Mouse (Mus musculus) cerebellum, adult 9-11 months (tissue): ENCODE data around the gene 9930021J03Rik.

Experiments used
- DNase-seq: peaks from one replicate; pipeline ENCODE4 v3.0.0; 2022

Gene 9930021J03Rik

GRCm38 (mm10) chr19:29805917-29806785, at the start of gene 9930021J03Rik:
Gene 9930021J03Rik (minus strand): TSS chr19:29805989.
- peak; percentile 99 for DNase-seq

GRCm38 (mm10) chr19:29853711-29854110, 47.9 kb upstream of the 9930021J03Rik start:
- DNase-seq: no peak

- no peak for DNase-seq
These were observed 45.4 kb upstream of the 9930021J03Rik start for GRCm38 (mm10) chr19:29851036-29851690.

GRCm38 (mm10) chr19:29849924-29850551, 44.2 kb upstream of the 9930021J03Rik start:
- no peak for DNase-seq

- DNase-seq: no peak
These were observed 38.4 kb upstream of the 9930021J03Rik start for GRCm38 (mm10) chr19:29844036-29844661.

GRCm38 (mm10) chr19:29843641-29844035, 37.8 kb upstream of the 9930021J03Rik start:
- DNase-seq: no peak

GRCm38 (mm10) chr19:29842973-29843372, 37.2 kb upstream of the 9930021J03Rik start:
- DNase-seq: no peak

- no peak for DNase-seq
These were observed 34.9 kb upstream of the 9930021J03Rik start for GRCm38 (mm10) chr19:29840642-29841041.

GRCm38 (mm10) chr19:29838636-29839135, 32.9 kb upstream of the 9930021J03Rik start:
- DNase-seq: no peak

- no peak for DNase-seq
These were observed 32.4 kb upstream of the 9930021J03Rik start for GRCm38 (mm10) chr19:29838171-29838570.

- no peak for DNase-seq
These were observed 29.7 kb upstream of the 9930021J03Rik start for GRCm38 (mm10) chr19:29835364-29836034.

- DNase-seq: no peak
These were observed 25.1 kb upstream of the 9930021J03Rik start for GRCm38 (mm10) chr19:29830911-29831310.

GRCm38 (mm10) chr19:29828558-29828957, 22.8 kb upstream of the 9930021J03Rik start:
- DNase-seq: no peak

GRCm38 (mm10) chr19:29826686-29827085, 20.9 kb upstream of the 9930021J03Rik start:
- DNase-seq: no peak

GRCm38 (mm10) chr19:29825003-29825402, 19.2 kb upstream of the 9930021J03Rik start:
- no peak for DNase-seq

GRCm38 (mm10) chr19:29824034-29824700, 18.4 kb upstream of the 9930021J03Rik start:
- no peak for DNase-seq

GRCm38 (mm10) chr19:29823456-29824010, 17.7 kb upstream of the 9930021J03Rik start:
- DNase-seq: no peak

GRCm38 (mm10) chr19:29820966-29821365, 15.2 kb upstream of the 9930021J03Rik start:
- DNase-seq: peak; percentile 23

- DNase-seq: peak; percentile 93
These were observed 7.0 kb upstream of the 9930021J03Rik start, which contains the start of gene Ranbp6 for GRCm38 (mm10) chr19:29812581-29813460. Gene Ranbp6 (minus strand): TSS chr19:29812974.

- no peak for DNase-seq
These were observed 4.2 kb upstream of the 9930021J03Rik start for GRCm38 (mm10) chr19:29810022-29810421.
